Mouse (Mus musculus) liver, embryonic 15.5 days (tissue): ENCODE results near the gene Mettl13. TPM values are rescaled to one million over a fixed set of nuclear protein-coding genes. Genes with fewer than 3 reads are reported as not detected.

Experiments
- ATAC-seq: fragments of 200-750 bp; cut with Nextera tagmentation; 2 replicates; pipeline ENCODE4 v1.8.0; 2017; ENCODE audit warnings: moderate number of reproducible peaks, mild to moderate bottlenecking, moderate library complexity; ENCODE audit not compliant: insufficient read depth
- H3K27ac ChIP-seq: fragments of 300-500 bp; sonication (generic); replicated peaks from 2 replicates; pipeline ENCODE4 v1.5.1; 2015; ENCODE audit warnings: mild to moderate bottlenecking, inconsistent platforms
- H3K27me3 ChIP-seq: fragments of 300-500 bp; sonication (generic); 2 replicates; pipeline ENCODE4 v1.6.1; 2015; ENCODE audit warnings: mild to moderate bottlenecking, inconsistent platforms
- H3K36me3 ChIP-seq: fragments of 300-500 bp; sonication (generic); replicated peaks from 2 replicates; pipeline ENCODE4 v1.6.1; 2015; ENCODE audit warnings: moderate library complexity, mild to moderate bottlenecking, inconsistent platforms
- H3K4me1 ChIP-seq: fragments of 300-500 bp; sonication (generic); replicated peaks from 2 replicates; pipeline ENCODE4 v1.6.1; 2015; ENCODE audit warnings: inconsistent platforms
- H3K4me2 ChIP-seq: fragments of 300-500 bp; sonication (generic); 2 replicates; pipeline ENCODE4 v1.6.1; 2015; ENCODE audit warnings: moderate library complexity, mild to moderate bottlenecking, inconsistent platforms
- H3K4me3 ChIP-seq: fragments of 300-500 bp; sonication (generic); replicated peaks from 2 replicates; pipeline ENCODE4 v1.5.1; 2015; ENCODE audit warnings: mild to moderate bottlenecking, inconsistent platforms
- H3K9ac ChIP-seq: fragments of 300-500 bp; sonication (generic); 2 replicates; pipeline ENCODE4 v1.6.1; 2015; ENCODE audit warnings: moderate library complexity, mild to moderate bottlenecking, inconsistent platforms
- H3K9me3 ChIP-seq: fragments of 300-500 bp; sonication (generic); replicated peaks from 2 replicates; pipeline ENCODE4 v1.6.1; 2016; ENCODE audit warnings: inconsistent platforms
- WGBS: fragments of 180-500 bp; shearing (Covaris S2); methylation state at CpG from one replicate; pipeline ENCODE4 v1.1.7; 2015; ENCODE audit warnings: mixed read lengths; ENCODE audit not compliant: insufficient replicate concordance; 5-methylcytosine and 5-hydroxymethylcytosine counted together
- polyA plus RNA-seq: library from polyadenylated mRNA; unstranded; fragments of >200 nt; fragmentation: Nextera tagmentation; extraction: Ambion mirVana; gene quantifications from 2 replicates; pipeline ENCODE4 v1.2.1, GENCODE M21; 2015

Gene Mettl13
- polyA plus RNA-seq, 1 experiment from 2014 or later: 9.1 TPM

DNA sequence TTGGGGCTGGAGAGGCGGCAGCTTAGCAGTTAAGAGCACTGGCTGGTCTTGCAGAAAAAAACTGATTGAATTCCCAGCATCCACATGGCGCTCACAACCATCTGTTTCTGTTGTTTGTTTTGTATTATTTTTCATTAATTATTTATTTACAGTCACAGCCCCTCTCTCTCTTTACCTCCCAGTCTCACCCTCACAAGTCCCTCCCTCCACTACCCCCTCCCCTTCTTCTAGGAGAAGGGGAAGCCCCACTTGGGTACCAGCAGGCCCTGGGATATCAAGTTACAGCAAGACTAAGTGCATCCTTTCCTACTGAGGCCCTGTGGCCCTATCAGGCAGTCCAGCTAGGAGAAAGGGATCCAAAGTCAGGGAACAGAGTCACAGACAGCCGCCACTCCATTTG lies 19.0 kb upstream of the Mettl13 start:
- Histone ChIP-seq H3K27ac (no peak overlapping the region), H3K9me3 (no peaks in the 10 kb centered on the region), H3K4me2 (no peak overlapping the region), H3K4me3 (no peak overlapping the region), H3K36me3 (no peaks in the 10 kb centered on the region), H3K9ac (no peak overlapping the region), H3K27me3 (peaks cover 11% of the 10 kb centered on the region; the same call in 1 of the 2 replicates), H3K4me1 (peaks cover 18% of the 10 kb centered on the region; the same call in 1 of the 2 replicates)
- WGBS: 69% methylated on average over 3 of the region's 3 CpGs
- ATAC-seq: no peak

- Histone ChIP-seq H3K27ac (no peak overlapping the region), H3K9me3 (no peaks in the 10 kb centered on the region), H3K36me3 (no peaks in the 10 kb centered on the region), H3K4me3 (no peak overlapping the region), H3K4me2 (no peak overlapping the region), H3K27me3 (peaks cover 20% of the 10 kb centered on the region), H3K9ac (no peak overlapping the region), H3K4me1 (peaks cover 7% of the 10 kb centered on the region; the same call in 1 of the 2 replicates)
- WGBS: 24% methylated on average over 3 of the region's 3 CpGs
- ATAC-seq: peak; percentile 37; the same call in 1 of the 2 replicates
Measured at GRCm38 (mm10) chr1:162564992-162565391, 16.6 kb upstream of the Mettl13 start.

- Histone ChIP-seq H3K4me1 (no peaks in the 10 kb centered on the region), H3K9me3 (no peaks in the 10 kb centered on the region), H3K9ac (no peak overlapping the region), H3K27ac (no peak overlapping the region), H3K4me3 (no peak overlapping the region), H3K36me3 (no peaks in the 10 kb centered on the region), H3K4me2 (no peak overlapping the region), H3K27me3 (peaks cover 24% of the 10 kb centered on the region)
- ATAC-seq: no peak
- WGBS: 23% methylated on average over 1 of the region's 1 CpGs
Measured at GRCm38 (mm10) chr1:162563236-162563635, 14.9 kb upstream of the Mettl13 start.

- WGBS: 65% methylated on average over 3 of the region's 3 CpGs
- Histone ChIP-seq H3K9me3 (no peaks in the 10 kb centered on the region), H3K27me3 (no peaks in the 10 kb centered on the region), H3K9ac (no peak overlapping the region), H3K4me2 (no peak overlapping the region), H3K4me1 (peaks cover 6% of the 10 kb centered on the region), H3K27ac (no peak overlapping the region), H3K36me3 (no peaks in the 10 kb centered on the region), H3K4me3 (no peak overlapping the region)
- ATAC-seq: no peak
Measured at GRCm38 (mm10) chr1:162554193-162554592, 5.8 kb upstream of the Mettl13 start.

GRCm38 (mm10) chr1:162552956-162553355 lies 4.6 kb upstream of the Mettl13 start:
- ATAC-seq: no peak
- Histone ChIP-seq H3K4me2 (peak overlapping the region; percentile 18; the same call in 1 of the 2 replicates), H3K27me3 (no peaks in the 10 kb centered on the region), H3K4me3 (no peak overlapping the region), H3K27ac (0 out of 2 replicates have a peak overlapping the region, but pooled peaks have one; percentile 19), H3K4me1 (peaks cover 16% of the 10 kb centered on the region), H3K36me3 (no peaks in the 10 kb centered on the region), H3K9ac (no peak overlapping the region), H3K9me3 (no peaks in the 10 kb centered on the region)
- WGBS: 26% methylated on average over 9 of the region's 9 CpGs

GRCm38 (mm10) chr1:162549615-162550283 lies 1.4 kb upstream of the Mettl13 start:
- H3K27ac ChIP-seq: no peak overlapping the region
- H3K9me3 ChIP-seq: no peaks in the 10 kb centered on the region
- no peak overlapping the region for H3K9ac ChIP-seq
- no peaks in the 10 kb centered on the region for H3K27me3 ChIP-seq
- 61% methylated on average over 5 of the region's 5 CpGs for WGBS
- no peak overlapping the region for H3K4me2 ChIP-seq
- H3K4me3 ChIP-seq: no peak overlapping the region
- H3K36me3 ChIP-seq: peaks cover 17% of the 10 kb centered on the region
- ATAC-seq: no peak
- H3K4me1 ChIP-seq: peaks cover 31% of the 10 kb centered on the region

GRCm38 (mm10) chr1:162548917-162549613 lies 714 bp upstream of the Mettl13 start:
- no peaks in the 10 kb centered on the region for H3K27me3 ChIP-seq
- H3K9ac ChIP-seq: peak overlapping the region; percentile 68
- peak overlapping the region; percentile 58 for H3K27ac ChIP-seq
- peaks cover 24% of the 10 kb centered on the region for H3K36me3 ChIP-seq
- H3K4me1 ChIP-seq: peaks cover 31% of the 10 kb centered on the region
- ATAC-seq: no peak
- 51% methylated on average over 10 of the region's 10 CpGs for WGBS
- H3K9me3 ChIP-seq: no peaks in the 10 kb centered on the region
- H3K4me2 ChIP-seq: peak overlapping the region; percentile 99
- peak overlapping the region; percentile 78 for H3K4me3 ChIP-seq

GRCm38 (mm10) chr1:162547607-162548006 lies 744 bp downstream of the Mettl13 start:
- no peak for ATAC-seq
- Histone ChIP-seq H3K27me3 (no peaks in the 10 kb centered on the region), H3K4me3 (peak overlapping the region; percentile 78), H3K4me1 (peaks cover 28% of the 10 kb centered on the region), H3K9ac (peak overlapping the region; percentile 68), H3K27ac (peak overlapping the region; percentile 66), H3K4me2 (peak overlapping the region; percentile 99), H3K9me3 (no peaks in the 10 kb centered on the region), H3K36me3 (peaks cover 36% of the 10 kb centered on the region)
- WGBS: 1% methylated on average over 10 of the region's 10 CpGs

DNA sequence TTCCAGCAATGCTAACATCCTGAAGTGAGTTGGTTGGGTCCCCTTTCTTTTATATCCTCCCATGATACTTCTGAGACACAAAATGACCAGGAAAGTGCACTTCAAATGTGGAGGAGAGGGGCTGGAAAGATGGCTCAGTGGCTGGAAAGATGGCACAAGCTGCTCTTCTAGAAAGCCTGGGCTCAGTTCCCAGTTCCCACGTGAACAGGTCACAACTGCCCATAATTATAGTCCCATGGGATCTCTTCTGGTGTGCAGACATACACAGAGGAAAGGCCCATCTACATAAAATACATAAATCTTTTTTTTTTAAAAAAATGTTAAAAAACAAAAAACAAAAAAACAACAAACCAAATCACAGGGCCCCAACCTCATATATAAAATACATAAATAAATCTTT lies 5.1 kb downstream of the Mettl13 start:
- Histone ChIP-seq H3K4me1 (peaks cover 18% of the 10 kb centered on the region), H3K4me2 (no peak overlapping the region), H3K4me3 (no peak overlapping the region), H3K36me3 (peaks cover 70% of the 10 kb centered on the region), H3K9me3 (no peaks in the 10 kb centered on the region), H3K27ac (no peak overlapping the region), H3K27me3 (no peaks in the 10 kb centered on the region), H3K9ac (no peak overlapping the region)
- 79% methylated on average over 1 of the region's 1 CpGs for WGBS
- no peak for ATAC-seq

GRCm38 (mm10) chr1:162533766-162534560 lies 14.4 kb downstream of the Mettl13 start:
- H3K9ac ChIP-seq: no peak overlapping the region
- no peak overlapping the region for H3K4me3 ChIP-seq
- no peak overlapping the region for H3K27ac ChIP-seq
- H3K27me3 ChIP-seq: no peaks in the 10 kb centered on the region
- ATAC-seq: no peak
- WGBS: 72% methylated on average over 14 of the region's 14 CpGs
- H3K4me1 ChIP-seq: no peaks in the 10 kb centered on the region
- no peak overlapping the region for H3K4me2 ChIP-seq
- no peaks in the 10 kb centered on the region for H3K9me3 ChIP-seq
- peaks cover 55% of the 10 kb centered on the region for H3K36me3 ChIP-seq

DNA sequence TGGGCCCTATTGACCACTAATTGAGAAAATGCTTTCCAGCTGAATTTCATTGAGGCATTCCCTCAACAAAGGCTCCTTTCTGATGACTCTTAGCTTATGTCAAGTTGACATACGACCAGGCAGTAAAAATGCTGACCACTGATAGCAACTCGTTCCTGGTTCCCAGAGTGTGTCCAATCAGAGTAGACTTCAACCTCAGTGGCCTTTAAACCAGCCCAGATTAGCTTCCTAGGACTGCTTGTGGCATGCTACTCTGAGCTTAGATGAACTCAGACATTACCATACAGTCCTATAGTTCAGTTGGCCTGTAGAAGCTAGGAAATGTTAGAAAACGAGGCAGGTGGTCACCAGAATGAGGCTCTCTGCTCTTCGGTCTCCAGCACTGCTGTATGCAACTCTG lies 16.0 kb downstream of the Mettl13 start:
- H3K9ac ChIP-seq: no peak overlapping the region
- H3K9me3 ChIP-seq: no peaks in the 10 kb centered on the region
- H3K36me3 ChIP-seq: peaks cover 47% of the 10 kb centered on the region
- no peak overlapping the region for H3K27ac ChIP-seq
- no peak overlapping the region for H3K4me3 ChIP-seq
- ATAC-seq: no peak
- no peak overlapping the region for H3K4me2 ChIP-seq
- H3K4me1 ChIP-seq: no peaks in the 10 kb centered on the region
- H3K27me3 ChIP-seq: no peaks in the 10 kb centered on the region
- whole genome bisulfite sequencing: 53% methylated on average over 4 of the region's 4 CpGs
